Mouse (Mus musculus) embryonic facial prominence, embryonic 11.5 days (tissue): ENCODE results near the gene Uqcrc2. TPM values are rescaled to one million over a fixed set of nuclear protein-coding genes. Genes with fewer than 3 reads are reported as not detected.

Experiments used
- ATAC-seq: fragments of 200-750 bp; cut with Nextera tagmentation; replicated peaks from 2 replicates; pipeline ENCODE4 v1.8.0; 2017; ENCODE audit warnings: low read depth; ENCODE audit not compliant: insufficient number of reproducible peaks, low FRiP score, low TSS enrichment
- DNase-seq: peaks from one replicate; pipeline ENCODE4 v3.0.0-alpha.2; 2015; ENCODE audit warnings: low spot score
- H3K27ac ChIP-seq: fragments of 300-500 bp; sonication (generic); replicated peaks from 2 replicates; pipeline ENCODE4 v1.5.1; 2014; ENCODE audit warnings: mild to moderate bottlenecking, low read depth, low read length, control low read depth
- H3K27me3 ChIP-seq: fragments of 300-500 bp; sonication (generic); 2 replicates; pipeline ENCODE4 v1.6.1; 2014; ENCODE audit warnings: mild to moderate bottlenecking, low read length, moderate library complexity, mixed read lengths; ENCODE audit not compliant: control insufficient read depth, insufficient read depth
- H3K36me3 ChIP-seq: fragments of 300-500 bp; sonication (generic); replicated peaks from 2 replicates; pipeline ENCODE4 v1.6.1; 2014; ENCODE audit warnings: low read depth, mild to moderate bottlenecking, low read length, moderate library complexity, mixed read lengths; ENCODE audit not compliant: control insufficient read depth, insufficient read depth
- H3K4me1 ChIP-seq: fragments of 300-500 bp; sonication (generic); 2 replicates; pipeline ENCODE4 v1.6.1; 2014; ENCODE audit warnings: low read length, mixed read lengths; ENCODE audit not compliant: control insufficient read depth, insufficient read depth
- H3K4me2 ChIP-seq: fragments of 300-500 bp; sonication (generic); 2 replicates; pipeline ENCODE4 v1.6.1; 2014; ENCODE audit warnings: low read depth, mild to moderate bottlenecking, control low read depth, low read length, moderate library complexity
- H3K4me3 ChIP-seq: fragments of 300-500 bp; sonication (generic); 2 replicates; pipeline ENCODE4 v1.5.1; 2014; ENCODE audit warnings: low read depth, low read length, control low read depth
- H3K9ac ChIP-seq: fragments of 300-500 bp; sonication (generic); replicated peaks from 2 replicates; pipeline ENCODE4 v1.6.1; 2014; ENCODE audit warnings: mild to moderate bottlenecking, control low read depth, low read length
- H3K9me3 ChIP-seq: fragments of 300-500 bp; sonication (generic); replicated peaks from 2 replicates; pipeline ENCODE4 v1.6.1; 2016; ENCODE audit warnings: mild to moderate bottlenecking, low read length, inconsistent platforms, mixed read lengths; ENCODE audit not compliant: control insufficient read depth
- WGBS: fragments of 180-500 bp; shearing (Covaris S2); extraction: QIAGEN DNeasy Blood & Tissue Kit; methylation state at CpG from one replicate; pipeline ENCODE4 v1.1.7; 2014; 5-methylcytosine and 5-hydroxymethylcytosine counted together
- polyA plus RNA-seq: library from polyadenylated mRNA; unstranded; fragments of >200 nt; fragmentation: Nextera tagmentation; extraction: Ambion mirVana; gene quantifications from 2 replicates; pipeline ENCODE4 v1.2.1, GENCODE M21; 2014

Uqcrc2 gene
- polyA plus RNA-seq, 1 experiment from 2014 or later = 221 TPM

DNA sequence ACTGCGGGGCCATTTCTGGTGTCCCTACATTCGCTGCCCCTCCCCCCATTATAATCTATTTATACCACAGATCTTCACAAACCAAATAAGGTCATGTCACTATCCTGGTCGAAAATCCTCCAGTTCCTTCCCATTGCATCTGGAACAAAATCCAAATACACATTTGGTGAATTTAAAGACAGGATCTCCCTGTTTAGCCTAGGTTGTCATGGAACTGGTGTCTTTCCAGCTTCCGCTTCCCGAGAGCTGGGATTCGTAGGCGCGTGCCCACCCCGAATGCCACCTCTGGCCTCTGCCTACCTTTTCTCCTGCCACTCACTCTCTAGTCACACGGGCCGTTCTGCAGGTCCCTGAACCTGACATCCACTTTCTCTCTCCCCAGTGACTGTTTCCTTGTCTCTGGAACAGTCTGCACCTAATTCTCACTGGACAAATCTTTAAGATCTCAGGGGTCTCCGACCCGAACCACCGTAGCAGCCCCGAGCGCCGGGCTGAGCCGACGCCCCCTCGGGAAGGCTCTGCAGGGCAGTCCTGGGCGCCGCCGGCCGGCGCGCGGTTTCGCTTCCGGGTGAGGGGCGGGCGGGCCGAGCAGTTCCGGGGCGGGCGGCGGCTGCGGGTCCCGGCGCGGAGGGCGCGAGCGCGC lies 42.1 kb downstream of the Uqcrc2 start, which contains the start of gene Mosmo:
Mosmo (plus strand) TSS at position 618 of the 643 bp plus-strand sequence.
- no peaks in the 10 kb centered on the region for H3K36me3 ChIP-seq
- under 1% methylated on average over 36 of the region's 44 CpGs for WGBS

GRCm38 (mm10) chr7:120677764-120678531 lies 43.0 kb downstream of the Uqcrc2 start:
- DNase-seq (peak; percentile 39), ATAC-seq (peak; percentile 53; the same call in 1 of the 2 replicates)
- 3% methylated on average over 33 of the region's 42 CpGs for WGBS
- Histone ChIP-seq H3K4me3 (peak overlapping the region; percentile 91), H3K4me1 (no peaks in the 10 kb centered on the region; the same call in 1 of the 2 replicates), H3K27me3 (no peaks in the 10 kb centered on the region), H3K36me3 (no peaks in the 10 kb centered on the region), H3K27ac (peak overlapping the region; percentile 67), H3K9me3 (no peaks in the 10 kb centered on the region), H3K9ac (peak overlapping the region; percentile 94), H3K4me2 (peak overlapping the region; percentile 56)

More for the DNA sequence above, 42.1 kb downstream of the Uqcrc2 start, which contains the start of gene Mosmo:
- peak; percentile 95 for ATAC-seq
- no peaks in the 10 kb centered on the region for H3K9me3 ChIP-seq
- H3K9ac ChIP-seq = peak within 1 kb of the TSS; percentile 94
- peak within 1 kb of the TSS; percentile 67 for H3K27ac ChIP-seq
- peak; percentile 84 for DNase-seq
- no peaks in the 10 kb centered on the region; the same call in 1 of the 2 replicates for H3K4me1 ChIP-seq
- no peaks in the 10 kb centered on the region for H3K27me3 ChIP-seq
- H3K4me2 ChIP-seq = peak within 1 kb of the TSS; percentile 56
- peak within 1 kb of the TSS; percentile 91 for H3K4me3 ChIP-seq

- Histone ChIP-seq H3K4me2 (peak overlapping the region; percentile 10; the same call in 1 of the 2 replicates), H3K4me3 (no peak overlapping the region; the same call in 1 of the 2 replicates), H3K36me3 (no peaks in the 10 kb centered on the region), H3K9ac (peak overlapping the region; percentile 5; the same call in 1 of the 2 replicates), H3K9me3 (no peaks in the 10 kb centered on the region), H3K27ac (no peak overlapping the region), H3K27me3 (no peaks in the 10 kb centered on the region), H3K4me1 (no peaks in the 10 kb centered on the region; the same call in 1 of the 2 replicates)
- no peak for ATAC-seq
- WGBS = 64% methylated on average over 8 of the region's 8 CpGs
- DNase-seq = no peak
These were observed 44.0 kb downstream of the Uqcrc2 start for GRCm38 (mm10) chr7:120679023-120679422.

DNA sequence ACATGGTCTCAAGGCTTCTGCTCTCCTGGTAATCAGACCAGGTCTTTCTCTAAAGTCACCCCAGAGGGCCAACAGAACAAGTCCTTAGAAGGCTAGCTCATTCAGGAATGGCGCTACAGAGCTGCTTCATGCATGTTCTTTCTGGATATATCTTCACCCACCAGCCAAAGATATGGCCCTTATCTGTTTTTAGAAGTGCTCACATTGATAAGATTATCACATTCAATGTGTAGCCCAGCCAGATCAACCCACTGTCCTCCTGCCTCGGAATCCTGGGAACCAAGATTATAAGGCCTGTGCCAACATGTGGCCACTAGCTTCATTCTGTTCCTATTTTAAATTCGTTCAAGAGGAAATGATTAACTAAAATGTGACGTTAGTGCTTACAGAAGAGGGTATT lies 47.0 kb downstream of the Uqcrc2 start:
- no peaks in the 10 kb centered on the region; the same call in 1 of the 2 replicates for H3K4me1 ChIP-seq
- H3K36me3 ChIP-seq = no peaks in the 10 kb centered on the region
- no peak overlapping the region for H3K27ac ChIP-seq
- no peaks in the 10 kb centered on the region for H3K9me3 ChIP-seq
- no peak overlapping the region for H3K9ac ChIP-seq
- H3K4me2 ChIP-seq = no peak overlapping the region
- no peak for DNase-seq
- H3K27me3 ChIP-seq = no peaks in the 10 kb centered on the region
- no peak overlapping the region for H3K4me3 ChIP-seq
- 85% methylated on average over 4 of the region's 4 CpGs for WGBS
- ATAC-seq = no peak

DNA sequence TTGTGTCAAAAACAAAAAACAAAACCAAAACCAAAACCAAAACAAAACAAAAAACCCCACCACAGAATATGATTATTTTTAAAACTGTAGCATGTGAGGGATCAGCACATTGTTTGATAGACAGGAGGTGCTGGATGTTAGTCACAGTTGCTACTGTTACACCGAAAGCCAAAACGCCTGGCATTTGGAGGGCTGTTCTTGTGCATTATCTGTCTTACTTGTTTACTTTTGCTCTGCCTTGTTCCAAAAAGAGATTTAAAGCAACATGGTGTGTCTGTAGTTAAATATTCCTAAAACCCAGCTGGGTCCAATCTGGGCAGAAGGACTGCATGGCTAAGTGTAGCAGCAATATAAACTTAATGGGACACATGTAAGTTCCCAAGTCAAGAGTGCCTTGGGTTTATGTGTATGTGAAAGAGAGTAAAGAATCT lies 49.8 kb downstream of the Uqcrc2 start:
- H3K36me3 ChIP-seq = no peaks in the 10 kb centered on the region
- 90% methylated on average over 2 of the region's 2 CpGs for WGBS
- no peak for DNase-seq

DNA sequence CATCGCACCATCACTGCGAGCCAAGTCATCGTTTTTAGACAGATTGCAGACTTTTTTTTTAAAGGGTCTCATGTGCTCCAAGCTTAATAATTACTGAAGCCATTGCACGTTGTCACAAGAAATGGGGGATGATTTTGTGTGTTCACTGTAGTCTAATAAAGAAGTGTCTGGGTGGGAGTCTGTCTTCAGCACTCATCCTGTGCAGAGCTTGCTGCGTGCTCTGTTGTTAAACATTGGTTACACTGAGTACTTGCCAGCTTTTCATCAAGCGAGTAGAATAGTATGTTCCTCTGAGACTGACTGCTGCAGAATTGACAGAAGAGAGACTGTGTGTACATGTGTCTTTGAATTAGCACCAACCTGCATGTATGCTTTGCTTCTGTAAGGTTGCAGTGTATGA lies 50.3 kb downstream of the Uqcrc2 start:
- 91% methylated on average over 6 of the region's 6 CpGs for WGBS
- Histone ChIP-seq H3K4me3 (no peak overlapping the region), H3K27ac (no peak overlapping the region), H3K9me3 (no peaks in the 10 kb centered on the region), H3K27me3 (no peaks in the 10 kb centered on the region), H3K36me3 (no peaks in the 10 kb centered on the region), H3K4me2 (no peak overlapping the region), H3K9ac (no peak overlapping the region), H3K4me1 (no peaks in the 10 kb centered on the region)
- no peak for ATAC-seq
- no peak for DNase-seq

More for the DNA sequence above, 49.8 kb downstream of the Uqcrc2 start:
- H3K9ac ChIP-seq = no peak overlapping the region
- H3K27me3 ChIP-seq = no peaks in the 10 kb centered on the region
- H3K4me1 ChIP-seq = no peaks in the 10 kb centered on the region
- no peak for ATAC-seq
- H3K9me3 ChIP-seq = no peaks in the 10 kb centered on the region
- no peak overlapping the region for H3K4me3 ChIP-seq
- H3K4me2 ChIP-seq = no peak overlapping the region
- no peak overlapping the region for H3K27ac ChIP-seq

DNA sequence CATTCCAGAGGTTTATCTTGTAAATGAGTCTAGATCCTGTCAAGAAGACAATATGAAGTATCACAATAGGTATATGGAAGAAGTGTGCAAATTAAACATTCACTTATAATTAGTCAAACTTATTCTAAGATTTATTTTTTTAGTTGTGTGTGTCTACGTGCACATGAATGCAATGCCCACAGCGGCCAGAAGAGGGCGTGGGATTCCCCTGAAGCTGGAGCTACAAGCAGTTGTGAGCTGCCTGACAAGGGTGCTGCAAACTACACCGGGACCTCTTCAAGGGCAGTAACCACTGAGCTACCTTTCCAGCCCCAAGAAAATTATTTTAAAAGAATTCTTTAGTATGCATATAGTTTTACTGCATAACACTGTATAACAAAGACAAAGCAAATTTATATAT lies 55.7 kb downstream of the Uqcrc2 start:
- Histone ChIP-seq H3K9ac (no peak overlapping the region), H3K4me3 (no peak overlapping the region), H3K4me1 (no peaks in the 10 kb centered on the region), H3K9me3 (no peaks in the 10 kb centered on the region), H3K27me3 (no peaks in the 10 kb centered on the region), H3K27ac (no peak overlapping the region), H3K36me3 (no peaks in the 10 kb centered on the region), H3K4me2 (no peak overlapping the region)
- DNase-seq (no peak), ATAC-seq (no peak)
- WGBS = 70% methylated on average over 4 of the region's 4 CpGs
